Mouse (Mus musculus) granulocyte monocyte progenitor cell, adult 5-6 weeks (primary cell): Measurements from ENCODE around the gene Ifna11. TPM values are rescaled to one million over a fixed set of nuclear protein-coding genes. Genes with fewer than 3 reads are reported as not detected.
"Not testable (repeated sequence)": the region's sequence is repeated elsewhere in the genome, so short reads cannot be mapped to it uniquely, and the experiment has no call there.

Experiments
- ATAC-seq: replicated peaks from 2 replicates; pipeline ENCODE4 v1.8.0; 2016; ENCODE audit warnings: mild to moderate bottlenecking, moderate TSS enrichment, inconsistent platforms; ENCODE audit not compliant: poor library complexity, severe bottlenecking
- total RNA-seq, 2 experiments: library from RNA; stranded (forward) in 1 of 2; stranded (reverse) in 1 of 2; fragments of 200-712, 200-1000 nt in 1 of 2; fragments of >200 nt in 1 of 2; fragmentation: Nextera tagmentation in 1 of 2; gene quantifications; 2 replicates each; pipeline ENCODE4 v1.2.3; 2014 to 2017

Ifna11 gene
- not detected in 2 replicates for total RNA-seq (2014; fragmentation: Nextera tagmentation)
- total RNA-seq (2017): not detected in 2 replicates

DNA sequence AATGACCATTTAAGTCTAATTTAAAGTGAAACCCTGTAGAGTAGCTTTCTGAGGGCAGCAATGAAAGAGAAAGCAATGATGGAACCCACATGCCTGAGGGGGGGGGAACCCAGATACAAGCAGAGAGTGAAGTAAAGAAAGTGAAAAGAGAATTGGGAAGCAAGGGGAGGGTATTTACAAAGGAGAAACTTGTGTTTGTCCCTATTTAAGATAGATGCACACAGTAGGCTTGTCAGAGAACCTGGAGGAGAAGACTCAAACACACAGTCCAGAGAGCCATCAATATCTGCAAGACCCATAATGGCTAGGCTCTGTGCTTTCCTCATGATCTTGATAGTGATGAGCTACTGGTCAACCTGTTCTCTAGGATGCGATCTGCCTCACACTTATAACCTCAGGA, at the start of gene Ifna11:
Ifna11 (plus strand) TSS at position 301 of the 400 bp plus-strand sequence.
- no peak for ATAC-seq

DNA sequence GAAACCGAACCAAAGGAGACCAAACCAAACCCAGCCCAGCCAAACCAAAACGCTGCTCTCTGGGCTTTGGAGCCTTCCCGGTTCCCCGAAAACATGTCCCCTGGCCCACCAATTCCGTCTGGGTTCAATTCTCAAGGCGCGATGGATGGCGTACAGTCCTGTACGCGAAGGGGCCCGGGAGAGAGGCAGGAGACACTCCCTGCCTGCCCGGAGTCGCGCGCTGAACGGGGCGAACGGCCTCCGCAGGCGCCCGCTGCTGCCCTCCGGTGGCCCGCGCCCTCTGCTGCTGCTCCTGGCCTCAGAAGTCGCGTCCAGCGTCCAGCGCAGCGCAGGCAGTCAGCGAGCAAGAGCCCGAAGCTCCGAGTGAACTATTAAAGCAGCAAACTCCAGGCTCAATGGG, 46.2 kb upstream of the Ifna11 start, which contains the start of gene Gm13290:
Gm13290 (plus strand) TSS at position 301 of the 400 bp plus-strand sequence.
- ATAC-seq: not testable (repeated sequence)

DNA sequence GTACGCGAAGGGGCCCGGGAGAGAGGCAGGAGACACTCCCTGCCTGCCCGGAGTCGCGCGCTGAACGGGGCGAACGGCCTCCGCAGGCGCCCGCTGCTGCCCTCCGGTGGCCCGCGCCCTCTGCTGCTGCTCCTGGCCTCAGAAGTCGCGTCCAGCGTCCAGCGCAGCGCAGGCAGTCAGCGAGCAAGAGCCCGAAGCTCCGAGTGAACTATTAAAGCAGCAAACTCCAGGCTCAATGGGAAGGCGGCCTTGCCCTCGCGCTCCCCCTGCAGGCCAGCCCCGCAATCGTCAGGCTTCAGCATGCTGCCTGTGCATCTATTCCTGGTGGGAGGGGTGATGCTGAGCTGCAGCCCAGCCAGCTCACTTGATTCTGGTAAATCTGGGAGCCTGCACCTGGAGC, 43.1 kb upstream of the Ifna11 start, which contains the start of gene Gm13289:
Gm13289 (plus strand) TSS at position 301 of the 400 bp plus-strand sequence.
- ATAC-seq: not testable (repeated sequence)

DNA sequence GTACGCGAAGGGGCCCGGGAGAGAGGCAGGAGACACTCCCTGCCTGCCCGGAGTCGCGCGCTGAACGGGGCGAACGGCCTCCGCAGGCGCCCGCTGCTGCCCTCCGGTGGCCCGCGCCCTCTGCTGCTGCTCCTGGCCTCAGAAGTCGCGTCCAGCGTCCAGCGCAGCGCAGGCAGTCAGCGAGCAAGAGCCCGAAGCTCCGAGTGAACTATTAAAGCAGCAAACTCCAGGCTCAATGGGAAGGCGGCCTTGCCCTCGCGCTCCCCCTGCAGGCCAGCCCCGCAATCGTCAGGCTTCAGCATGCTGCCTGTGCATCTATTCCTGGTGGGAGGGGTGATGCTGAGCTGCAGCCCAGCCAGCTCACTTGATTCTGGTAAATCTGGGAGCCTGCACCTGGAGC, 40.2 kb upstream of the Ifna11 start, which contains the start of gene Gm13272:
Gm13272 (plus strand) TSS at position 301 of the 400 bp plus-strand sequence.
- ATAC-seq: not testable (repeated sequence)

DNA sequence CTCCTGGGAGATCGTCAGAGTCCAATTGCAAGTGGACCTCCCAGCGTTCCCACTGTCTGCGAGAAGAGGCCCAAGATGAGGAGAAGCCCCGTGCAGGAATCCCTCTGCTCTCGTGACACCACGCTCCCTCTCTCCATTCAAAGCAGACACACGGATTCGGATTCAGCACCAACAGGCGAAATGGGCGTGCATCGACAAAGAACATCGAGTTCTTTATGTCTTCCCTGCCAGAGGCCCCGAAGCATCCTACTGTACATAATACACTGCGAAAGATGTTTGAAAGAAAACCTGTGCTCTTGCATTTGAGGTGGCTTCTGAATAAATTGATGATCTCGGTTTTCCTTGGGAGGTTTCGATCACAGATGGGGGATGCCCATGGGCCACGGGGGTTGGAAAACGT, 39.4 kb upstream of the Ifna11 start:
- ATAC-seq: not testable (repeated sequence)

DNA sequence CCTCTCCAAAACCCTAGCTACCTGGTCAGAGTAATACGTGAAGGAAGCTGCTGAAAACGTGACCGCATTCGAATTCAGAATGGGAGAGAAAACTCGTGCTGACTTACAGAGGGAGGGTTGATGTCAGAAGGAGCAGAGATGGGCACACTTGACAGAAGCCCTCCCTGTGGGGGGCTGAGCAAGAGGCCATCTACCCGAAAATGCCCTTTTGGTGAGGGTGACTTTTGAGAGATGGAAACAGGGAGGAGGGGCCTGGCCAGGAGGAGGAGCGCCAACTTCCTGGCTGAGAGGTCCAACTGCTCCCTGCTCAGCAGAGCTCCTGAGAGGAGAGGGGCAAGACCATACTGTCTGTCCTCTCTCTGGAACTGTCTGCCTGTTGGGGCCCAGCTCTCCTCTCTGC, 37.9 kb upstream of the Ifna11 start, which contains the start of gene Ifnz:
Ifnz (plus strand) TSS at position 301 of the 400 bp plus-strand sequence.
- not testable (repeated sequence) for ATAC-seq

DNA sequence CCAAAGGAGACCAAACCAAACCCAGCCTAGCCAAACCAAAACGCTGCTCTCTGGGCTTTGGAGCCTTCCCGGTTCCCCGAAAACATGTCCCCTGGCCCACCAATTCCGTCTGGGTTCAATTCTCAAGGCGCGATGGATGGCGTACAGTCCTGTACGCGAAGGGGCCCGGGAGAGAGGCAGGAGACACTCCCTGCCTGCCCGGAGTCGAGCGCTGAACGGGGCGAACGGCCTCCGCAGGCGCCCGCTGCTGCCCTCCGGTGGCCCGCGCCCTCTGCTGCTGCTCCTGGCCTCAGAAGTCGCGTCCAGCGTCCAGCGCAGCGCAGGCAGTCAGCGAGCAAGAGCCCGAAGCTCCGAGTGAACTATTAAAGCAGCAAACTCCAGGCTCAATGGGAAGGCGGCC, 37.4 kb upstream of the Ifna11 start:
- ATAC-seq: not testable (repeated sequence)

DNA sequence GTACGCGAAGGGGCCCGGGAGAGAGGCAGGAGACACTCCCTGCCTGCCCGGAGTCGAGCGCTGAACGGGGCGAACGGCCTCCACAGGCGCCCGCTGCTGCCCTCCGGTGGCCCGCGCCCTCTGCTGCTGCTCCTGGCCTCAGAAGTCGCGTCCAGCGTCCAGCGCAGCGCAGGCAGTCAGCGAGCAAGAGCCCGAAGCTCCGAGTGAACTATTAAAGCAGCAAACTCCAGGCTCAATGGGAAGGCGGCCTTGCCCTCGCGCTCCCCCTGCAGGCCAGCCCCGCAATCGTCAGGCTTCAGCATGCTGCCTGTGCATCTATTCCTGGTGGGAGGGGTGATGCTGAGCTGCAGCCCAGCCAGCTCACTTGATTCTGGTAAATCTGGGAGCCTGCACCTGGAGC, 34.4 kb upstream of the Ifna11 start, which contains the start of gene Gm13276:
Gm13276 (plus strand) TSS at position 301 of the 400 bp plus-strand sequence.
- not testable (repeated sequence) for ATAC-seq

DNA sequence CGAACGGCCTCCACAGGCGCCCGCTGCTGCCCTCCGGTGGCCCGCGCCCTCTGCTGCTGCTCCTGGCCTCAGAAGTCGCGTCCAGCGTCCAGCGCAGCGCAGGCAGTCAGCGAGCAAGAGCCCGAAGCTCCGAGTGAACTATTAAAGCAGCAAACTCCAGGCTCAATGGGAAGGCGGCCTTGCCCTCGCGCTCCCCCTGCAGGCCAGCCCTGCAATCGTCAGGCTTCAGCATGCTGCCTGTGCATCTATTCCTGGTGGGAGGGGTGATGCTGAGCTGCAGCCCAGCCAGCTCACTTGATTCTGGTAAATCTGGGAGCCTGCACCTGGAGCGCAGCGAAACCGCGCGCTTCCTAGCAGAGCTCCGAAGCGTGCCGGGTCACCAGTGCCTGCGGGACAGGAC, 31.4 kb upstream of the Ifna11 start, which contains the start of gene Gm13277:
Gm13277 (plus strand) TSS at position 231 of the 400 bp plus-strand sequence.
- ATAC-seq: not testable (repeated sequence)

DNA sequence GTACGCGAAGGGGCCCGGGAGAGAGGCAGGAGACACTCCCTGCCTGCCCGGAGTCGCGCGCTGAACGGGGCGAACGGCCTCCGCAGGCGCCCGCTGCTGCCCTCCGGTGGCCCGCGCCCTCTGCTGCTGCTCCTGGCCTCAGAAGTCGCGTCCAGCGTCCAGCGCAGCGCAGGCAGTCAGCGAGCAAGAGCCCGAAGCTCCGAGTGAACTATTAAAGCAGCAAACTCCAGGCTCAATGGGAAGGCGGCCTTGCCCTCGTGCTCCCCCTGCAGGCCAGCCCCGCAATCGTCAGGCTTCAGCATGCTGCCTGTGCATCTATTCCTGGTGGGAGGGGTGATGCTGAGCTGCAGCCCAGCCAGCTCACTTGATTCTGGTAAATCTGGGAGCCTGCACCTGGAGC, 28.5 kb upstream of the Ifna11 start, which contains the start of gene Gm13278:
Gm13278 (plus strand) TSS at position 301 of the 400 bp plus-strand sequence.
- ATAC-seq: not testable (repeated sequence)

DNA sequence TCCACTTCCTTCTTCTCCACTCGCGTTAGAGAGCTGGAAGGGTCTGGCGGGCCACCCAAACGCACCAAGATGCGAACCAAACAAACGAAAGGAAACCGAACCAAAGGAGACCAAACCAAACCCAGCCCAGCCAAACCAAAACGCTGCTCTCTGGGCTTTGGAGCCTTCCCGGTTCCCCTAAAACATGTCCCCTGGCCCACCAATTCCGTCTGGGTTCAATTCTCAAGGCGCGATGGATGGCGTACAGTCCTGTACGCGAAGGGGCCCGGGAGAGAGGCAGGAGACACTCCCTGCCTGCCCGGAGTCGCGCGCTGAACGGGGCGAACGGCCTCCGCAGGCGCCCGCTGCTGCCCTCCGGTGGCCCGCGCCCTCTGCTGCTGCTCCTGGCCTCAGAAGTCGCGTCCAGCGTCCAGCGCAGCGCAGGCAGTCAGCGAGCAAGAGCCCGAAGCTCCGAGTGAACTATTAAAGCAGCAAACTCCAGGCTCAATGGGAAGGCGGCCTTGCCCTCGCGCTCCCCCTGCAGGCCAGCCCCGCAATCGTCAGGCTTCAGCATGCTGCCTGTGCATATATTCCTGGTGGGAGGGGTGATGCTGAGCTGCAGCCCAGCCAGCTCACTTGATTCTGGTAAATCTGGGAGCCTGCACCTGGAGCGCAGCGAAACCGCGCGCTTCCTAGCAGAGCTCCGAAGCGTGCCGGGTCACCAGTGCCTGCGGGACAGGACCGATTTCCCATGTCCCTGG, 25.7 kb upstream of the Ifna11 start, which contains the start of gene Gm13275:
Gm13275 (plus strand) TSS at position 552 of the 740 bp plus-strand sequence.
- ATAC-seq: not testable (repeated sequence)

DNA sequence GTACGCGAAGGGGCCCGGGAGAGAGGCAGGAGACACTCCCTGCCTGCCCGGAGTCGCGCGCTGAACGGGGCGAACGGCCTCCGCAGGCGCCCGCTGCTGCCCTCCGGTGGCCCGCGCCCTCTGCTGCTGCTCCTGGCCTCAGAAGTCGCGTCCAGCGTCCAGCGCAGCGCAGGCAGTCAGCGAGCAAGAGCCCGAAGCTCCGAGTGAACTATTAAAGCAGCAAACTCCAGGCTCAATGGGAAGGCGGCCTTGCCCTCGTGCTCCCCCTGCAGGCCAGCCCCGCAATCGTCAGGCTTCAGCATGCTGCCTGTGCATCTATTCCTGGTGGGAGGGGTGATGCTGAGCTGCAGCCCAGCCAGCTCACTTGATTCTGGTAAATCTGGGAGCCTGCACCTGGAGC, 22.7 kb upstream of the Ifna11 start, which contains the start of gene Gm13279:
Gm13279 (plus strand) TSS at position 301 of the 400 bp plus-strand sequence.
- not testable (repeated sequence) for ATAC-seq

DNA sequence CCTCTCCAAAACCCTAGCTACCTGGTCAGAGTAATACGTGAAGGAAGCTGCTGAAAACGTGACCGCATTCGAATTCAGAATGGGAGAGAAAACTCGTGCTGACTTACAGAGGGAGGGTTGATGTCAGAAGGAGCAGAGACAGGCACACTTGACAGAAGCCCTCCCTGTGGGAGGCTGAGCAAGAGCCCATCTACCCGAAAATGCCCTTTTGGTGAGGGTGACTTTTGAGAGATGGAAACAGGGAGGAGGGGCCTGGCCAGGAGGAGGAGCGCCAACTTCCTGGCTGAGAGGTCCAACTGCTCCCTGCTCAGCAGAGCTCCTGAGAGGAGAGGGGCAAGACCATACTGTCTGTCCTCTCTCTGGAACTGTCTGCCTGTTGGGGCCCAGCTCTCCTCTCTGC, 20.4 kb upstream of the Ifna11 start, which contains the start of gene Gm13285:
Gm13285 (plus strand) TSS at position 301 of the 400 bp plus-strand sequence.
- ATAC-seq: not testable (repeated sequence)

DNA sequence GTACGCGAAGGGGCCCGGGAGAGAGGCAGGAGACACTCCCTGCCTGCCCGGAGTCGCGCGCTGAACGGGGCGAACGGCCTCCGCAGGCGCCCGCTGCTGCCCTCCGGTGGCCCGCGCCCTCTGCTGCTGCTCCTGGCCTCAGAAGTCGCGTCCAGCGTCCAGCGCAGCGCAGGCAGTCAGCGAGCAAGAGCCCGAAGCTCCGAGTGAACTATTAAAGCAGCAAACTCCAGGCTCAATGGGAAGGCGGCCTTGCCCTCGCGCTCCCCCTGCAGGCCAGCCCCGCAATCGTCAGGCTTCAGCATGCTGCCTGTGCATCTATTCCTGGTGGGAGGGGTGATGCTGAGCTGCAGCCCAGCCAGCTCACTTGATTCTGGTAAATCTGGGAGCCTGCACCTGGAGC, 16.8 kb upstream of the Ifna11 start, which contains the start of gene Gm13287:
Gm13287 (plus strand) TSS at position 301 of the 400 bp plus-strand sequence.
- ATAC-seq: not testable (repeated sequence)

DNA sequence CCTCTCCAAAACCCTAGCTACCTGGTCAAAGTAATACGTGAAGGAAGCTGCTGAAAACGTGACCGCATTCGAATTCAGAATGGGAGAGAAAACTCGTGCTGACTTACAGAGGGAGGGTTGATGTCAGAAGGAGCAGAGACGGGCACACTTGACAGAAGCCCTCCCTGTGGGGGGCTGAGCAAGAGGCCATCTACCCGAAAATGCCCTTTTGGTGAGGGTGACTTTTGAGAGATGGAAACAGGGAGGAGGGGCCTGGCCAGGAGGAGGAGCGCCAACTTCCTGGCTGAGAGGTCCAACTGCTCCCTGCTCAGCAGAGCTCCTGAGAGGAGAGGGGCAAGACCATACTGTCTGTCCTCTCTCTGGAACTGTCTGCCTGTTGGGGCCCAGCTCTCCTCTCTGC, 14.5 kb upstream of the Ifna11 start, which contains the start of gene Gm13288:
Gm13288 (plus strand) TSS at position 301 of the 400 bp plus-strand sequence.
- not testable (repeated sequence) for ATAC-seq

DNA sequence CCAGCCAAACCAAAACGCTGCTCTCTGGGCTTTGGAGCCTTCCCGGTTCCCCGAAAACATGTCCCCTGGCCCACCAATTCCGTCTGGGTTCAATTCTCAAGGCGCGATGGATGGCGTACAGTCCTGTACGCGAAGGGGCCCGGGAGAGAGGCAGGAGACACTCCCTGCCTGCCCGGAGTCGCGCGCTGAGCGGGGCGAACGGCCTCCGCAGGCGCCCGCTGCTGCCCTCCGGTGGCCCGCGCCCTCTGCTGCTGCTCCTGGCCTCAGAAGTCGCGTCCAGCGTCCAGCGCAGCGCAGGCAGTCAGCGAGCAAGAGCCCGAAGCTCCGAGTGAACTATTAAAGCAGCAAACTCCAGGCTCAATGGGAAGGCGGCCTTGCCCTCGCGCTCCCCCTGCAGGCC, 14.0 kb upstream of the Ifna11 start:
- ATAC-seq: not testable (repeated sequence)

DNA sequence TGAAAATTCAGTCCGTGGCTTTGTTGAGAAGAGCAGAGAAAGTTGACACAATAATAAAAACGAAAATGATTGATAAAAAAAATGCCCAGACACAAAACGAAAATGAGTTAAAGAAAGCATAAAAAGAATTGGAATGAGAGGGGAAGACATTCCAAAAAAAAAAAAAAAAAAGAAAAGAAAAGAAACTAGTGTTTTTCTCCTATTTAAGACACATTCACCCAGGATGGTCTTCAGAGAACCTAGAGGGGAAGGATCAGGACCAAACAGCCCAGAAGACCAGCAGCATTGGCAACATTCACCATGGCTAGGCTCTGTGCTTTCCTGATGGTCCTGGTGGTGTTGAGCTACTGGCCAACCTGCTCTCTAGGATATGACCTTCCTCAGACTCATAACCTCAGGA, 3.8 kb upstream of the Ifna11 start, which contains the start of gene Ifna7:
Ifna7 (plus strand) TSS at position 301 of the 400 bp plus-strand sequence.
- no peak for ATAC-seq

DNA sequence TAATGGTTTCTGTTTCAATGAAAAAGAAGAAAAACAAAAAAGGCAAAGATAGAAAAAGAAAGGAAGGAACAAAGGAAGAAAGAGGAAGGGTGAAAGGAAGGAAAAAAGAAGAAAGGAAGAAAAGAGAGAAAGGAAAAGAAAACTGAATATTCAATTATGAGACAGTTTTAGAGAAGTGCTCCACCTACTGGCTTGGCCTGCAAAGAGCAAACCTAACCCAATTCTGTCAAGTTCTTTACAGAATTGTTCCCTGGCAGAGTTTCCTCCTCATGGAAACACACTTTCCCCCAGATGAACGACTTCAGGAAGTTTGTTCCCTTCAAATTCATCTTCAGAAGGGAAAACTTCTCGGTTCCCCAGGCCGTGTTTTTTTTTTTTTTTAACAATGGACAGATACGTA, 3.2 kb downstream of the Ifna11 start:
- 0 out of 2 replicates have a peak, but pooled peaks have one; percentile 30 for ATAC-seq

DNA sequence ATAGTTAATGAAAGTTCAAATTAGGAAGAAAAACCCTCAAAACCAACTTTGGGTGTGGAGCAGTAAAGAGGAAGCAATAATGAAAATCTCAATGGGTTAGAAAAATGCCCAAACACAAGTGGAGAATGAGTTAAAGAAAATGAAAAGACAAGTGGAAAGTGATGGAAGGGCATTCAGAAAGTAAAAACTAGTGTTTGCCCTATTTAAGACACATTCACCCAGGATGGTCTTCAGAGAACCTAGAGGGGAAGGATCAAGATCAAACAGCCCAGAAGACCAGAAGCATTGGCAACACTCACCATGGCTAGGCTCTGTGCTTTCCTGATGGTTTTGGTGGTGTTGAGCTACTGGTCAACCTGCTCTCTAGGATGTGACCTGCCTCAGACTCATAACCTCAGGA, 7.4 kb downstream of the Ifna11 start, which contains the start of gene Ifna6:
Ifna6 (plus strand) TSS at position 301 of the 400 bp plus-strand sequence.
- not testable (repeated sequence) for ATAC-seq

DNA sequence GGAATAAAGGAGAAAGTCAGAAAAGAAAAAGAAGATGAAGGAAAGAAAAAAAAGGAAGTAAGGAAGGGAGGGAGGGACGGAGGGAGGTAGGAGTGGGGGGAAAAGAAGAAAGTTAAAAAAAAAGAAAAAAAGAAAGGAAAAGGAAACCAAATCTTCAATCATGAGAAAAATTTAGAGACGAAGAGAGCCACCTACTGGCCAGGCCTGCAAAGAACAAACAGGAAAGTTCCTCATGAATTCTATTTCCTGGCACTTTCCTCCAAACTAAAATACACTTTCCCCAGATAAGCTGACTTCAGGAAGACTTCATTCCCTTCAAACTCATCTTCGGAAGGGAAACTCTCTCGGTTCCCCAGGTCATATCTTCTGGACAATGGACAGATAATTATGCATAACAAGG, 10.8 kb downstream of the Ifna11 start:
- ATAC-seq: peak; percentile 42; the same call in 1 of the 2 replicates
